Mouse (Mus musculus): ENCODE results near the gene H2-Q1. TPM values are rescaled to one million over a fixed set of nuclear protein-coding genes. Genes with fewer than 3 reads are reported as not detected.

Gene H2-Q1
- polyA plus RNA-seq (2012; rRNA removed), result 0.27 and 0.48 TPM in 2 replicates

GRCm38 (mm10) chr17:35320327-35321081, at the start of gene H2-Q1:
TSS of gene H2-Q1 (plus strand) at chr17:35320405.

GRCm38 (mm10) chr17:35342071-35342671, 22.0 kb downstream of the H2-Q1 start, which contains the start of gene H2-Q2:
TSS of gene H2-Q2 (plus strand) at chr17:35342242.

Other genes with a start within 250 kb of the H2-Q1 start
- 6.6 and 10.1 TPM in 2 replicates for gene Ly6g6e, start 243.5 kb upstream of the H2-Q1 start, polyA plus RNA-seq (2012; rRNA removed)
- 1.3 and 1.6 TPM in 2 replicates for gene Ly6g6d, start 242.3 kb upstream of the H2-Q1 start, polyA plus RNA-seq (2012; rRNA removed)
- 0.09 and 0.19 TPM in 2 replicates for gene Ly6g6f, start 234.8 kb upstream of the H2-Q1 start, polyA plus RNA-seq (2012; rRNA removed)
- 110 and 114 TPM in 2 replicates for gene Abhd16a, start 231.1 kb upstream of the H2-Q1 start, polyA plus RNA-seq (2012; rRNA removed)
- gene Ly6g5c, start 212.1 kb upstream of the H2-Q1 start, polyA plus RNA-seq (2012; rRNA removed), result not detected in 2 replicates
- 2.3 TPM in 2 replicates for gene Ly6g5b, start 205.0 kb upstream of the H2-Q1 start, polyA plus RNA-seq (2012; rRNA removed)
- gene Gpank1, start 198.9 kb upstream of the H2-Q1 start, polyA plus RNA-seq (2012; rRNA removed), result 17.4 and 18.3 TPM in 2 replicates
- gene Csnk2b, start 198.4 kb upstream of the H2-Q1 start, polyA plus RNA-seq (2012; rRNA removed), result 170 and 198 TPM in 2 replicates
- gene D17H6S53E, start 194.0 kb upstream of the H2-Q1 start, polyA plus RNA-seq (2012; rRNA removed), result 5.2 and 5.6 TPM in 2 replicates
- 0.65 and 0.84 TPM in 2 replicates for gene Apom, start 188.4 kb upstream of the H2-Q1 start, polyA plus RNA-seq (2012; rRNA removed)
- gene Bag6, start 185.2 kb upstream of the H2-Q1 start, polyA plus RNA-seq (2012; rRNA removed), result 237 and 290 TPM in 2 replicates
- gene Prrc2a, start 155.5 kb upstream of the H2-Q1 start, polyA plus RNA-seq (2012; rRNA removed), result 228 and 250 TPM in 2 replicates
- gene Aif1, start 144.3 kb upstream of the H2-Q1 start, polyA plus RNA-seq (2012; rRNA removed), result 3.7 and 3.9 TPM in 2 replicates
- 15.7 and 18.5 TPM in 2 replicates for gene Lst1, start 132.0 kb upstream of the H2-Q1 start, polyA plus RNA-seq (2012; rRNA removed)
- gene Ltb, start 126.0 kb upstream of the H2-Q1 start, polyA plus RNA-seq (2012; rRNA removed), result 0.76 and 0.84 TPM in 2 replicates
- gene Tnf, start 118.4 kb upstream of the H2-Q1 start, polyA plus RNA-seq (2012; rRNA removed), result 0.05 TPM in 2 replicates
- 0.57 and 0.62 TPM in 2 replicates for gene Lta, start 115.1 kb upstream of the H2-Q1 start, polyA plus RNA-seq (2012; rRNA removed)
- gene Gm16181, start 99.6 kb upstream of the H2-Q1 start, polyA plus RNA-seq (2012; rRNA removed), result not detected in 2 replicates
- 147 and 148 TPM in 2 replicates for gene Atp6v1g2, start 86.7 kb upstream of the H2-Q1 start, polyA plus RNA-seq (2012; rRNA removed)
- 14.3 and 14.8 TPM in 2 replicates for gene Nfkbil1, start 84.6 kb upstream of the H2-Q1 start, polyA plus RNA-seq (2012; rRNA removed)
- 727 and 778 TPM in 2 replicates for gene Ddx39b, start 78.7 kb upstream of the H2-Q1 start, polyA plus RNA-seq (2012; rRNA removed)
- 60.4 and 60.8 TPM in 2 replicates for gene H2-D1, start 57.7 kb upstream of the H2-Q1 start, polyA plus RNA-seq (2012; rRNA removed)
- 7.8 and 8.7 TPM in 2 replicates for gene H2-Q2, start 21.8 kb downstream of the H2-Q1 start, polyA plus RNA-seq (2012; rRNA removed)
- 3.3 and 3.5 TPM in 2 replicates for gene H2-Q4, start 59.2 kb downstream of the H2-Q1 start, polyA plus RNA-seq (2012; rRNA removed)
- 1.0 and 1.2 TPM in 2 replicates for gene H2-Q6, start 104.4 kb downstream of the H2-Q1 start, polyA plus RNA-seq (2012; rRNA removed)
- gene H2-Q7, start 118.8 kb downstream of the H2-Q1 start, polyA plus RNA-seq (2012; rRNA removed), result 3.6 and 4.1 TPM in 2 replicates
- 0.47 and 0.52 TPM in 2 replicates for gene H2-Q10, start 149.7 kb downstream of the H2-Q1 start, polyA plus RNA-seq (2012; rRNA removed)
- gene Pou5f1, start 185.6 kb downstream of the H2-Q1 start, polyA plus RNA-seq (2012; rRNA removed), result 0.12 TPM in 1 of 2 replicates, not detected in the other
- 11.8 and 14.8 TPM in 2 replicates for gene Tcf19, start 196.4 kb downstream of the H2-Q1 start, polyA plus RNA-seq (2012; rRNA removed)
- 9.8 and 10.1 TPM in 2 replicates for gene Cchcr1, start 196.7 kb downstream of the H2-Q1 start, polyA plus RNA-seq (2012; rRNA removed)
- 0.32 and 0.75 TPM in 2 replicates for gene Psors1c2, start 212.8 kb downstream of the H2-Q1 start, polyA plus RNA-seq (2012; rRNA removed)
- gene Cdsn, start 231.7 kb downstream of the H2-Q1 start, polyA plus RNA-seq (2012; rRNA removed), result 0.07 and 1.2 TPM in 2 replicates
- gene 2300002M23Rik, start 247.0 kb downstream of the H2-Q1 start, polyA plus RNA-seq (2012; rRNA removed), result 0.05 and 0.09 TPM in 2 replicates